Mouse (Mus musculus): ENCODE data around the gene Tiam1. TPM values are rescaled to one million over a fixed set of nuclear protein-coding genes. Genes with fewer than 3 reads are reported as not detected.

Gene Tiam1
- total and polyA plus RNA-seq, 3 experiments, result 1.8 to 5.3 (median 2.9) TPM

DNA sequence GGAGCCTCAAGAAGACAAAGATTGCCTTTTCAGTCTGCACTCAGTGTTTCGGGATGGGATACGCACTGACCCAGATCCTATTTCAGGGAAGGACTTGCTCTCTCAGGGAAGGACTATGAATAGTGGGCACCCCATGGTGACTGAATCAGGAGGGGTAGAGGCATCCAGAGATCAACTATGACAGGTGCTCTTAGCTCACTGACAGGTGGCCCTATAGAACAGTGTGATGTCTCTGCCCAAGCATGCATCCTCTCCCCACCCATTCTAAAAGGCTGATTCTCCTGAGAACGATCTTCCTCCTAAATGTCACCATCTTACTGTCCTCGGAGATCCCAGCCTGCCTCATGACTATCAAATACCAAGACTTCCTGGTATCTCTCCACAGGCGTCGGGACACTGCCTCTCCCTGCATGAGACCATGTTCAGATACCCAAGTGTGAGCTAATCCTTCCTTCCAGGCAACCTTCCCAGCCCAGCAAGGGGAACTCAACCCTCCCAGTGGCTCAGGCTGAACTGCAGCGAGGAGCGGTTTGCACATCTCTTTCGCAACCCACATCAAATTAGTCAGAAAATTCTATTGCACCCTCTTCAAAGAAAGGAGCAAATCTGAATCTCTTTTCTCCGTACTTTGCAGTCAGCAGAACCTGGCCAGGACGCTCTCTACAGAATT lies 163.4 kb downstream of the Tiam1 start:
- DNase-seq (ENCODE audit: low spot score) (no peak), ATAC-seq (ENCODE audit: extremely low read depth, insufficient number of reproducible peaks, low FRiP score, poor library complexity, severe bottlenecking) (no peak)
- H3K4me3 ChIP-seq (ENCODE audit: low read depth, low read length), result no peak overlapping the region
- peaks cover 23% of the 10 kb centered on the region for H3K4me1 ChIP-seq (ENCODE audit: insufficient read depth, low read depth, low read length)
- H3K9me3 ChIP-seq (replicated peaks), result peaks cover 39% of the 10 kb centered on the region
- no peaks in the 10 kb centered on the region for H3K27me3 ChIP-seq (ENCODE audit: insufficient read depth, low read length)
- H3K36me3 ChIP-seq (replicated peaks), result no peaks in the 10 kb centered on the region
- TF ChIP-seq GATA2 (IDR thresholded peaks at IDR 0.05; ENCODE audit: borderline replicate concordance, low read depth, low read length) (no peak), CTCF (IDR thresholded peaks at IDR 0.05; ENCODE audit: low read depth, low read length) (no peak), TAL1 (conservative IDR thresholded peaks at IDR 0.05; ENCODE audit: low read depth, low read length) (no peak), GATA1 (IDR thresholded peaks at IDR 0.05; ENCODE audit: borderline replicate concordance, low read length) (no peak), POLR2AphosphoS5 (IDR thresholded peaks at IDR 0.05; ENCODE audit: insufficient replicate concordance, low read depth, low read length) (no peak)

DNA sequence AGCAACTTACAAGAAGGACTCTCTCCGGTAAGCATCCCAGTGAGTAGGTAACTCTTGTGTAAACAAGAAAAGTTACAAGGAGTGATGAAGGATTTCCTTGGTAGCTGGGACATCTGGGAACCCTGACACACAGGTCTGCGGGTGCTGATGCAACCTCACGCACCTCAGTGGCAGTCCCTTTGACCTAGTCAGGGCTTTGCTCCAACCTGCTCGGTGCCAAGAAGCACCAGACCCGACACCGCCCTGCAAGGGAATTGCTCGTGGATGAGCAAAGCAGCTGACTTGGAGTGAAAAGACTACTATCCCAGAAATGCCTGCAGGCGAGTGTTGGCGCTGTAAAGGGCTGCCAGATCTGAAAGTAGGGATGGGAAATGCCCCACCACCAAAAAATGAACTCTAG lies 168.1 kb downstream of the Tiam1 start:
- H3K9me3 ChIP-seq (replicated peaks), result peaks cover 41% of the 10 kb centered on the region
- peaks cover 16% of the 10 kb centered on the region for H3K4me1 ChIP-seq (ENCODE audit: insufficient read depth, low read depth, low read length)
- H3K27me3 ChIP-seq (ENCODE audit: insufficient read depth, low read length), result no peaks in the 10 kb centered on the region
- H3K4me3 ChIP-seq (ENCODE audit: low read depth, low read length), result no peak overlapping the region
- no peaks in the 10 kb centered on the region for H3K36me3 ChIP-seq (replicated peaks)
- DNase-seq (ENCODE audit: low spot score) (no peak), ATAC-seq (ENCODE audit: extremely low read depth, insufficient number of reproducible peaks, low FRiP score, poor library complexity, severe bottlenecking) (no peak)
- TF ChIP-seq POLR2AphosphoS5 (IDR thresholded peaks at IDR 0.05; ENCODE audit: insufficient replicate concordance, low read depth, low read length) (no peak), CTCF (IDR thresholded peaks at IDR 0.05; ENCODE audit: low read depth, low read length) (no peak), TAL1 (conservative IDR thresholded peaks at IDR 0.05; ENCODE audit: low read depth, low read length) (no peak), GATA1 (IDR thresholded peaks at IDR 0.05; ENCODE audit: borderline replicate concordance, low read length) (no peak), GATA2 (IDR thresholded peaks at IDR 0.05; ENCODE audit: borderline replicate concordance, low read depth, low read length) (no peak)

DNA sequence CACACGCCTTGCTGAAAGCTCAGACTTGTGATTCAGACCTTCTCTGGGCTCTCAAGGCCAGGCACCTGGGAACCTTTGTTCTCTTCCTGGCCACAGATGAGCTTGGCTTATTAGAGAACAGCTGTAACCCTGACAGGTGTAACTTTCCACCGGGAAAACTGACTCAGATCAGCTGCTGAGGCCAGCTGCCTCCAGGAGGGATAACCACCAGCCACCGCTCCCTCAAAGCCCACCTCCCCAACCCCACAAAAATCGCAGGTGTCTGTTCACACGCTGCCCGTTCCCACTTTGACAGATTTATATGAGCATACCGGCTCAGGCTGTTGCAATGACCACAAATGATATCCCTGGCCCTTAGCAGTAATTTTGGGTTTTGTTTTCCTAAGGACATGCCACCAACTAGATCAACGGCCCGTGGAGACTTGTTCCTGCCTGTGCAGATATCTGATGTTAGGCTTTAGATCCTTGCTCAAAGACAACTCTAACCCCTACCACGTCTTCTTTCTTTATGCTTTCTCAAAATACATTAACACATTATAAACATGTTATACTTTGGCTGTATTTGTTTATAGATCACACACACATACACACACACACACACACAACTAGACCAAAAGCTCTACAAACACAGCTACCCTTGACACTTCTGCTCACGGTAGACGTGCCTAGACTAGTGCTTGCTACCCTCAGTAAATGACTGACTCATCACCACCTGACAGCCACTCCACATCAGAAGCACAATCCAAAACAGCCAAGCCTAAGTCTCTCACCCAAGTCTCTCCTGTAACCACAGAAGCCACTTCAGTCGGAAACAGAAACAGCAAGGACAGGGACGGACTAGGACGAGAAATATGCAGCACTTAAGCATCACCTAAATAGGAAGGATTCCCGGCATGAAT lies 169.5 kb downstream of the Tiam1 start:
- Histone ChIP-seq H3K27me3 (ENCODE audit: insufficient read depth, low read length) (no peaks in the 10 kb centered on the region), H3K4me1 (ENCODE audit: insufficient read depth, low read depth, low read length) (peaks cover 16% of the 10 kb centered on the region), H3K36me3 (replicated peaks) (no peaks in the 10 kb centered on the region), H3K9me3 (replicated peaks) (peaks cover 41% of the 10 kb centered on the region), H3K4me3 (ENCODE audit: low read depth, low read length) (no peak overlapping the region)
- TF ChIP-seq GATA2 (IDR thresholded peaks at IDR 0.05; ENCODE audit: borderline replicate concordance, low read depth, low read length), result no peak
- ATAC-seq (ENCODE audit: extremely low read depth, insufficient number of reproducible peaks, low FRiP score, poor library complexity, severe bottlenecking), result no peak
- DNase-seq (ENCODE audit: low spot score), result no peak

GRCm38 (mm10) chr16:89972854-89973487 lies 170.6 kb downstream of the Tiam1 start:
- H3K27me3 ChIP-seq (ENCODE audit: insufficient read depth, low read length), result no peaks in the 10 kb centered on the region
- no peaks in the 10 kb centered on the region for H3K36me3 ChIP-seq (replicated peaks)
- H3K4me3 ChIP-seq (ENCODE audit: low read depth, low read length), result peak overlapping the region; percentile 14; the same call in 1 of the 2 replicates
- H3K4me1 ChIP-seq (ENCODE audit: insufficient read depth, low read depth, low read length), result peaks cover 16% of the 10 kb centered on the region
- DNase-seq (ENCODE audit: low spot score) (peak; percentile 27), ATAC-seq (ENCODE audit: extremely low read depth, insufficient number of reproducible peaks, low FRiP score, poor library complexity, severe bottlenecking) (peak; percentile 46)
- TF ChIP-seq CTCF (IDR thresholded peaks at IDR 0.05; ENCODE audit: low read depth, low read length), result no peak
- no peak for TF ChIP-seq POLR2AphosphoS5 (IDR thresholded peaks at IDR 0.05; ENCODE audit: insufficient replicate concordance, low read depth, low read length)
- no peak for TF ChIP-seq GATA2 (IDR thresholded peaks at IDR 0.05; ENCODE audit: borderline replicate concordance, low read depth, low read length)
- TF ChIP-seq TAL1 (conservative IDR thresholded peaks at IDR 0.05; ENCODE audit: low read depth, low read length), result no peak
- TF ChIP-seq GATA1 (IDR thresholded peaks at IDR 0.05; ENCODE audit: borderline replicate concordance, low read length), result no peak
- H3K9me3 ChIP-seq (replicated peaks), result peaks cover 45% of the 10 kb centered on the region

DNA sequence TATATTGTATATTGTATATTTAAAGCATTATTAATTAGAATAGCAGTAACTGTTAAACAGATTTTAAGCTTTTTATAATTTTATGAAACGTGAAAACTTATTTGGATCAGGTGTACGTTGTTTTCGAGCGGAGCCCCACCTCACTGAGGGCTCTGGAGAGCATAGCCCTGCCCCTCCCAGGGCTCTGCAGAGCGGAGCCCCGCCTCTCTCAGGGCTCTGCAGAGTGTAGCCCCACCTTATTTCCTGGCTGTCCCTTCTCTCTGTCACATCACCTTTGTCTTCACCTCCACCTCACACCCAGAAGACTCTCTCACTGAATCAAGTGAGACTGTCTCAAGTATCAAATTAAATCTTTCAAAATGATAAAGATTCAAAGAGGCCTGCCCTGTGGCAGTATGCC lies 171.6 kb downstream of the Tiam1 start:
- Histone ChIP-seq H3K9me3 (replicated peaks) (peaks cover 46% of the 10 kb centered on the region), H3K27me3 (ENCODE audit: insufficient read depth, low read length) (no peaks in the 10 kb centered on the region), H3K4me1 (ENCODE audit: insufficient read depth, low read depth, low read length) (peaks cover 16% of the 10 kb centered on the region), H3K36me3 (replicated peaks) (no peaks in the 10 kb centered on the region), H3K4me3 (ENCODE audit: low read depth, low read length) (no peak overlapping the region)
- no peak for TF ChIP-seq CTCF (IDR thresholded peaks at IDR 0.05; ENCODE audit: low read depth, low read length)
- TF ChIP-seq GATA2 (IDR thresholded peaks at IDR 0.05; ENCODE audit: borderline replicate concordance, low read depth, low read length), result no peak
- TF ChIP-seq TAL1 (conservative IDR thresholded peaks at IDR 0.05; ENCODE audit: low read depth, low read length), result no peak
- TF ChIP-seq GATA1 (IDR thresholded peaks at IDR 0.05; ENCODE audit: borderline replicate concordance, low read length), result no peak
- no peak for TF ChIP-seq POLR2AphosphoS5 (IDR thresholded peaks at IDR 0.05; ENCODE audit: insufficient replicate concordance, low read depth, low read length)
- DNase-seq (ENCODE audit: low spot score) (no peak), ATAC-seq (ENCODE audit: extremely low read depth, insufficient number of reproducible peaks, low FRiP score, poor library complexity, severe bottlenecking) (no peak)

DNA sequence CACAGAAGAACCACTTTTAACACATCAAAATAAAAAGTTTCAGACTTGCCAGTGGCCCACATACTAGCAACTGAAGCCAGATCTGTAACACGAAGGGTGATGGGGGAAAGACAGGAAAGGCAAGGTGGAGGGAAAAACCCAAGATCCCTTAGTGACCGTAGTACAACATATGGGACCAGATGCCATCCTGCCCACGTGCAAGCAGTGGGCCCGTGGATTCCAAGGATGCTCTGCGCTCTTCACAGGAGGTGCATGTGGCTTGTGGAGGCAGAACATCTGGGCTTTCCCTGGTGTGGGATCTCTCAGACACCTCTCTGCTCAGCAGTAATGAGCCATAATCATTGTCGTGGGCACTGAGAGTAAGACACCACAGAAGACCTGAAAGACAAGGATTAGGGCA lies 175.5 kb downstream of the Tiam1 start:
- H3K36me3 ChIP-seq (replicated peaks), result no peaks in the 10 kb centered on the region
- H3K4me1 ChIP-seq (ENCODE audit: insufficient read depth, low read depth, low read length), result peaks cover 10% of the 10 kb centered on the region
- DNase-seq (ENCODE audit: low spot score) (no peak), ATAC-seq (ENCODE audit: extremely low read depth, insufficient number of reproducible peaks, low FRiP score, poor library complexity, severe bottlenecking) (no peak)
- no peak overlapping the region for H3K4me3 ChIP-seq (ENCODE audit: low read depth, low read length)
- H3K27me3 ChIP-seq (ENCODE audit: insufficient read depth, low read length), result no peaks in the 10 kb centered on the region
- no peak for TF ChIP-seq POLR2AphosphoS5 (IDR thresholded peaks at IDR 0.05; ENCODE audit: insufficient replicate concordance, low read depth, low read length)
- no peak for TF ChIP-seq GATA2 (IDR thresholded peaks at IDR 0.05; ENCODE audit: borderline replicate concordance, low read depth, low read length)
- no peak for TF ChIP-seq GATA1 (IDR thresholded peaks at IDR 0.05; ENCODE audit: borderline replicate concordance, low read length)
- no peak for TF ChIP-seq TAL1 (conservative IDR thresholded peaks at IDR 0.05; ENCODE audit: low read depth, low read length)
- TF ChIP-seq CTCF (IDR thresholded peaks at IDR 0.05; ENCODE audit: low read depth, low read length), result no peak
- peaks cover 42% of the 10 kb centered on the region for H3K9me3 ChIP-seq (replicated peaks)
